Mouse (Mus musculus) lung, embryonic 14.5 days (tissue): ENCODE data around the gene Tfe3. TPM values are rescaled to one million over a fixed set of nuclear protein-coding genes. Genes with fewer than 3 reads are reported as not detected.
"Not testable (repeated sequence)": the region's sequence is repeated elsewhere in the genome, so short reads cannot be mapped to it uniquely, and the experiment has no call there.

ENCODE experiments used
- ATAC-seq: fragments of 200-750 bp; cut with Nextera tagmentation; 2 replicates; pipeline ENCODE4 v1.8.0; 2017; ENCODE audit warnings: mild to moderate bottlenecking, moderate TSS enrichment, moderate library complexity; ENCODE audit not compliant: insufficient read depth
- DNase-seq: peaks from one replicate; pipeline ENCODE4 v3.0.0-alpha.2; 2015
- H3K27ac ChIP-seq: fragments of 300-500 bp; sonication (generic); 2 replicates; pipeline ENCODE4 v1.5.1; 2014; ENCODE audit warnings: low read depth, mild to moderate bottlenecking, moderate library complexity
- H3K27me3 ChIP-seq: fragments of 300-500 bp; sonication (generic); 2 replicates; pipeline ENCODE4 v1.6.1; 2014; ENCODE audit warnings: low read length, control low read depth; ENCODE audit not compliant: insufficient read depth
- H3K36me3 ChIP-seq: fragments of 300-500 bp; sonication (generic); 2 replicates; pipeline ENCODE4 v1.6.1; 2014; ENCODE audit warnings: control low read depth; ENCODE audit not compliant: insufficient read depth
- H3K4me1 ChIP-seq: fragments of 300-500 bp; sonication (generic); 2 replicates; pipeline ENCODE4 v1.6.1; 2014; ENCODE audit warnings: antibody characterized with exemption, control low read depth; ENCODE audit not compliant: insufficient read depth
- H3K4me2 ChIP-seq: fragments of 300-500 bp; sonication (generic); 2 replicates; pipeline ENCODE4 v1.6.1; 2014; ENCODE audit warnings: mild to moderate bottlenecking
- H3K4me3 ChIP-seq: fragments of 300-500 bp; sonication (generic); 2 replicates; pipeline ENCODE4 v1.5.1; 2014; ENCODE audit warnings: low read depth, low read length
- H3K9ac ChIP-seq: fragments of 300-500 bp; sonication (generic); 2 replicates; pipeline ENCODE4 v1.6.1; 2014
- H3K9me3 ChIP-seq: fragments of 300-500 bp; sonication (generic); 2 replicates; pipeline ENCODE4 v1.6.1; 2016; ENCODE audit warnings: low read depth, low read length, control low read depth
- CTCF ChIP-seq: IDR thresholded peaks from 2 replicates; pipeline ENCODE4 v1.5.1; 2016; ENCODE audit warnings: antibody characterized with exemption, low read depth
- WGBS: fragments of 180-500 bp; shearing (Covaris S2); extraction: QIAGEN DNeasy Blood & Tissue Kit; methylation state at CpG from one replicate; pipeline ENCODE4 v1.1.7; 2014; 5-methylcytosine and 5-hydroxymethylcytosine counted together
- polyA plus RNA-seq: library from polyadenylated mRNA; unstranded; fragments of >200 nt; fragmentation: Nextera tagmentation; extraction: Ambion mirVana; gene quantifications from 2 replicates; pipeline ENCODE4 v1.2.1, GENCODE M21; 2014

Gene Tfe3
- polyA plus RNA-seq, 1 experiment from 2014 or later, result 22.5 TPM

GRCm38 (mm10) chrX:7753627-7754026, 8.7 kb upstream of the Tfe3 start:
- peak; percentile 37; the same call in 1 of the 2 replicates for TF ChIP-seq CTCF
- H3K4me3 ChIP-seq, H3K9ac ChIP-seq, H3K27ac ChIP-seq, H3K9me3 ChIP-seq, H3K4me2 ChIP-seq, H3K36me3 ChIP-seq, H3K27me3 ChIP-seq, H3K4me1 ChIP-seq, ATAC-seq: not testable (repeated sequence)
- 2% methylated on average over 3 of the region's 3 CpGs for WGBS
- peak; percentile 50 for DNase-seq

GRCm38 (mm10) chrX:7762921-7763197, 499 bp downstream of the Tfe3 start:
- Histone ChIP-seq H3K4me2 (peak overlapping the region; percentile 69), H3K27me3 (no peaks in the 10 kb centered on the region), H3K9me3 (no peaks in the 10 kb centered on the region), H3K4me3 (peak overlapping the region; percentile 64), H3K9ac (peak overlapping the region; percentile 67), H3K36me3 (peaks cover 18% of the 10 kb centered on the region), H3K4me1 (no peaks in the 10 kb centered on the region), H3K27ac (peak overlapping the region; percentile 75)
- ATAC-seq, result no peak; the same call in 1 of the 2 replicates
- TF ChIP-seq CTCF, result no peak
- WGBS, result 14% methylated on average over 21 of the region's 21 CpGs
- DNase-seq, result no peak

GRCm38 (mm10) chrX:7763631-7764393, 1.5 kb downstream of the Tfe3 start:
- Histone ChIP-seq H3K4me1 (no peaks in the 10 kb centered on the region), H3K4me2 (peak overlapping the region; percentile 69), H3K9ac (peak overlapping the region; percentile 67), H3K9me3 (no peaks in the 10 kb centered on the region), H3K4me3 (peak overlapping the region; percentile 64), H3K36me3 (peaks cover 28% of the 10 kb centered on the region), H3K27me3 (no peaks in the 10 kb centered on the region), H3K27ac (peak overlapping the region; percentile 75; the same call in 1 of the 2 replicates)
- peak; percentile 49 for DNase-seq
- 9% methylated on average over 22 of the region's 22 CpGs for WGBS
- peak; percentile 30; the same call in 1 of the 2 replicates for ATAC-seq
- TF ChIP-seq CTCF, result no peak

GRCm38 (mm10) chrX:7764657-7765280, 2.4 kb downstream of the Tfe3 start:
- no peak overlapping the region; the same call in 1 of the 2 replicates for H3K9ac ChIP-seq
- TF ChIP-seq CTCF, result no peak

GRCm38 (mm10) chrX:7765281-7765670, 2.9 kb downstream of the Tfe3 start:
- DNase-seq, result no peak
- 17% methylated on average over 13 of the region's 13 CpGs for WGBS
- Histone ChIP-seq H3K36me3 (peaks cover 39% of the 10 kb centered on the region), H3K9ac (no peak overlapping the region; the same call in 1 of the 2 replicates), H3K27ac (peak overlapping the region; percentile 24; the same call in 1 of the 2 replicates), H3K4me2 (peak overlapping the region; percentile 69), H3K4me3 (peak overlapping the region; percentile 64), H3K27me3 (no peaks in the 10 kb centered on the region), H3K4me1 (no peaks in the 10 kb centered on the region), H3K9me3 (no peaks in the 10 kb centered on the region)
- no peak for TF ChIP-seq CTCF
- no peak for ATAC-seq

More at GRCm38 (mm10) chrX:7764657-7765280, 2.4 kb downstream of the Tfe3 start:
- DNase-seq (no peak), ATAC-seq (no peak)
- H3K27me3 ChIP-seq, result no peaks in the 10 kb centered on the region
- no peaks in the 10 kb centered on the region for H3K4me1 ChIP-seq
- peaks cover 34% of the 10 kb centered on the region for H3K36me3 ChIP-seq
- H3K4me3 ChIP-seq, result peak overlapping the region; percentile 64
- peak overlapping the region; percentile 69 for H3K4me2 ChIP-seq
- no peaks in the 10 kb centered on the region for H3K9me3 ChIP-seq
- WGBS, result 23% methylated on average over 9 of the region's 9 CpGs
- H3K27ac ChIP-seq, result no peak overlapping the region

- Histone ChIP-seq H3K9ac (no peak overlapping the region; the same call in 1 of the 2 replicates), H3K36me3 (peaks cover 44% of the 10 kb centered on the region), H3K9me3 (no peaks in the 10 kb centered on the region), H3K4me1 (no peaks in the 10 kb centered on the region), H3K27me3 (no peaks in the 10 kb centered on the region), H3K4me2 (peak overlapping the region; percentile 69), H3K4me3 (peak overlapping the region; percentile 64; the same call in 1 of the 2 replicates), H3K27ac (peak overlapping the region; percentile 24; the same call in 1 of the 2 replicates)
- DNase-seq (peak; percentile 75), ATAC-seq (peak; percentile 61; the same call in 1 of the 2 replicates)
- no peak for TF ChIP-seq CTCF
- 11% methylated on average over 11 of the region's 11 CpGs for WGBS
Measured at GRCm38 (mm10) chrX:7765764-7766163, 3.4 kb downstream of the Tfe3 start.

- H3K4me3 ChIP-seq, result no peak overlapping the region
- no peak overlapping the region for H3K27ac ChIP-seq
- no peaks in the 10 kb centered on the region for H3K9me3 ChIP-seq
- DNase-seq (no peak), ATAC-seq (no peak)
- H3K36me3 ChIP-seq, result peaks cover 74% of the 10 kb centered on the region
- H3K9ac ChIP-seq, result no peak overlapping the region
- no peak overlapping the region for H3K4me2 ChIP-seq
- H3K4me1 ChIP-seq, result no peaks in the 10 kb centered on the region
- WGBS, result 84% methylated on average over 7 of the region's 7 CpGs
- TF ChIP-seq CTCF, result no peak
- H3K27me3 ChIP-seq, result no peaks in the 10 kb centered on the region
Measured at GRCm38 (mm10) chrX:7769302-7770017, 7.1 kb downstream of the Tfe3 start.
